Mouse (Mus musculus) limb, embryonic 10.5 days (tissue): ENCODE measurements around the gene Coa6. TPM values are rescaled to one million over a fixed set of nuclear protein-coding genes. Genes with fewer than 3 reads are reported as not detected.

Experiments used
- DNase-seq: peaks from one replicate; pipeline ENCODE4 v3.0.0-alpha.2; 2017; ENCODE audit warnings: low spot score
- H3K27ac ChIP-seq: fragments of 300-500 bp; sonication (generic); 2 replicates; pipeline ENCODE4 v1.5.1; 2016; ENCODE audit warnings: mild to moderate bottlenecking
- H3K27me3 ChIP-seq: fragments of 300-500 bp; sonication (generic); 2 replicates; pipeline ENCODE4 v1.6.1; 2016; ENCODE audit warnings: low read depth, mild to moderate bottlenecking; ENCODE audit not compliant: poor library complexity, severe bottlenecking
- H3K36me3 ChIP-seq: fragments of 300-500 bp; sonication (generic); 2 replicates; pipeline ENCODE4 v1.6.1; 2016; ENCODE audit warnings: mild to moderate bottlenecking, moderate library complexity
- H3K4me1 ChIP-seq: fragments of 300-500 bp; sonication (generic); 2 replicates; pipeline ENCODE4 v1.6.1; 2016
- H3K4me3 ChIP-seq: fragments of 300-500 bp; sonication (generic); 2 replicates; pipeline ENCODE4 v1.5.1; 2016; ENCODE audit warnings: mild to moderate bottlenecking, moderate library complexity
- H3K9me3 ChIP-seq: fragments of 300-500 bp; sonication (generic); replicated peaks from 2 replicates; pipeline ENCODE4 v1.6.1; 2016; ENCODE audit warnings: mild to moderate bottlenecking
- WGBS: fragments of 180-500 bp; shearing (Covaris S2); methylation state at CpG from one replicate; pipeline ENCODE4 v1.1.7; 2016; 5-methylcytosine and 5-hydroxymethylcytosine counted together
- polyA plus RNA-seq: library from polyadenylated mRNA; unstranded; fragments of >200 nt; fragmentation: Nextera tagmentation; extraction: Ambion mirVana; gene quantifications from 2 replicates; pipeline ENCODE4 v1.2.1, GENCODE M21; 2016

Gene Coa6
- polyA plus RNA-seq, 1 experiment from 2014 or later: 42.3 TPM

GRCm38 (mm10) chr8:126422920-126423300 is 595 bp downstream of the Coa6 start:
- Histone ChIP-seq H3K27ac (peak overlapping the region; percentile 86), H3K36me3 (peaks cover 36% of the 10 kb centered on the region), H3K27me3 (no peaks in the 10 kb centered on the region), H3K4me3 (peak overlapping the region; percentile 75), H3K4me1 (peaks cover 19% of the 10 kb centered on the region), H3K9me3 (no peaks in the 10 kb centered on the region)
- no peak for DNase-seq
- WGBS: 11% methylated on average over 9 of the region's 9 CpGs

- Histone ChIP-seq H3K4me1 (peaks cover 19% of the 10 kb centered on the region), H3K27me3 (no peaks in the 10 kb centered on the region), H3K27ac (no peak overlapping the region), H3K9me3 (no peaks in the 10 kb centered on the region), H3K4me3 (no peak overlapping the region), H3K36me3 (peaks cover 48% of the 10 kb centered on the region)
- DNase-seq: no peak
- WGBS: 88% methylated on average over 4 of the region's 4 CpGs
Measured at GRCm38 (mm10) chr8:126424163-126424562, 1.8 kb downstream of the Coa6 start.

GRCm38 (mm10) chr8:126424946-126425345 is 2.6 kb downstream of the Coa6 start:
- Histone ChIP-seq H3K9me3 (no peaks in the 10 kb centered on the region), H3K36me3 (peaks cover 56% of the 10 kb centered on the region), H3K27ac (no peak overlapping the region), H3K4me1 (peaks cover 19% of the 10 kb centered on the region), H3K27me3 (no peaks in the 10 kb centered on the region), H3K4me3 (no peak overlapping the region)
- DNase-seq: no peak
- 85% methylated on average over 1 of the region's 1 CpGs for WGBS

GRCm38 (mm10) chr8:126429635-126430034 is 7.3 kb downstream of the Coa6 start:
- Histone ChIP-seq H3K9me3 (no peaks in the 10 kb centered on the region), H3K27me3 (no peaks in the 10 kb centered on the region), H3K27ac (no peak overlapping the region), H3K4me3 (no peak overlapping the region), H3K4me1 (no peaks in the 10 kb centered on the region), H3K36me3 (peaks cover 93% of the 10 kb centered on the region)
- no peak for DNase-seq
- 96% methylated on average over 5 of the region's 5 CpGs for WGBS

GRCm38 (mm10) chr8:126433827-126434226 is 11.5 kb downstream of the Coa6 start:
- no peak overlapping the region for H3K4me3 ChIP-seq
- H3K27ac ChIP-seq: no peak overlapping the region
- H3K27me3 ChIP-seq: no peaks in the 10 kb centered on the region
- H3K9me3 ChIP-seq: no peaks in the 10 kb centered on the region
- H3K36me3 ChIP-seq: peaks cover 87% of the 10 kb centered on the region
- no peak for DNase-seq
- WGBS: 89% methylated on average over 7 of the region's 7 CpGs
- H3K4me1 ChIP-seq: no peaks in the 10 kb centered on the region

GRCm38 (mm10) chr8:126438937-126439336 is 16.6 kb downstream of the Coa6 start:
- no peak overlapping the region for H3K4me3 ChIP-seq
- H3K27ac ChIP-seq: no peak overlapping the region
- no peak for DNase-seq
- WGBS: 67% methylated on average over 2 of the region's 2 CpGs
- no peaks in the 10 kb centered on the region for H3K4me1 ChIP-seq
- H3K9me3 ChIP-seq: no peaks in the 10 kb centered on the region
- no peaks in the 10 kb centered on the region for H3K27me3 ChIP-seq
- peaks cover 67% of the 10 kb centered on the region for H3K36me3 ChIP-seq

- 93% methylated on average over 8 of the region's 8 CpGs for WGBS
- no peak for DNase-seq
- Histone ChIP-seq H3K36me3 (peaks cover 88% of the 10 kb centered on the region), H3K27ac (no peak overlapping the region), H3K4me3 (no peak overlapping the region), H3K4me1 (no peaks in the 10 kb centered on the region), H3K9me3 (no peaks in the 10 kb centered on the region), H3K27me3 (no peaks in the 10 kb centered on the region)
Measured at GRCm38 (mm10) chr8:126451158-126451557, 28.8 kb downstream of the Coa6 start.

- no peak overlapping the region for H3K4me3 ChIP-seq
- no peaks in the 10 kb centered on the region for H3K4me1 ChIP-seq
- no peak for DNase-seq
- H3K36me3 ChIP-seq: peaks cover 80% of the 10 kb centered on the region
- H3K27ac ChIP-seq: no peak overlapping the region
- no peaks in the 10 kb centered on the region for H3K9me3 ChIP-seq
- no peaks in the 10 kb centered on the region for H3K27me3 ChIP-seq
- 86% methylated on average over 7 of the region's 7 CpGs for WGBS
Measured at GRCm38 (mm10) chr8:126455383-126455782, 33.1 kb downstream of the Coa6 start.

GRCm38 (mm10) chr8:126460274-126460673 is 38.0 kb downstream of the Coa6 start:
- H3K36me3 ChIP-seq: peaks cover 77% of the 10 kb centered on the region
- 59% methylated on average over 3 of the region's 3 CpGs for whole genome bisulfite sequencing
- peak; percentile 59 for DNase-seq
- H3K9me3 ChIP-seq: no peaks in the 10 kb centered on the region
- H3K4me3 ChIP-seq: no peak overlapping the region
- no peaks in the 10 kb centered on the region for H3K4me1 ChIP-seq
- H3K27me3 ChIP-seq: no peaks in the 10 kb centered on the region
- no peak overlapping the region for H3K27ac ChIP-seq

- no peak overlapping the region for H3K4me3 ChIP-seq
- H3K9me3 ChIP-seq: no peaks in the 10 kb centered on the region
- peaks cover 81% of the 10 kb centered on the region for H3K36me3 ChIP-seq
- DNase-seq: no peak
- 82% methylated on average over 7 of the region's 7 CpGs for WGBS
- no peak overlapping the region for H3K27ac ChIP-seq
- H3K4me1 ChIP-seq: no peaks in the 10 kb centered on the region
- no peaks in the 10 kb centered on the region for H3K27me3 ChIP-seq
Measured at GRCm38 (mm10) chr8:126461735-126462134, 39.4 kb downstream of the Coa6 start.

- Histone ChIP-seq H3K36me3 (peaks cover 79% of the 10 kb centered on the region), H3K4me1 (no peaks in the 10 kb centered on the region), H3K4me3 (no peak overlapping the region), H3K27ac (no peak overlapping the region), H3K9me3 (no peaks in the 10 kb centered on the region), H3K27me3 (no peaks in the 10 kb centered on the region)
- DNase-seq: no peak
- 84% methylated on average over 7 of the region's 7 CpGs for WGBS
Measured at GRCm38 (mm10) chr8:126464071-126464470, 41.8 kb downstream of the Coa6 start.

GRCm38 (mm10) chr8:126473802-126474298 is 51.5 kb downstream of the Coa6 start:
- H3K9me3 ChIP-seq: no peaks in the 10 kb centered on the region
- H3K4me1 ChIP-seq: peaks cover 26% of the 10 kb centered on the region
- no peak for DNase-seq
- H3K27me3 ChIP-seq: peaks cover 23% of the 10 kb centered on the region
- peaks cover 23% of the 10 kb centered on the region for H3K36me3 ChIP-seq
- H3K4me3 ChIP-seq: peak overlapping the region; percentile 85
- peak overlapping the region; percentile 90 for H3K27ac ChIP-seq
- WGBS: 16% methylated on average over 16 of the region's 16 CpGs

- Histone ChIP-seq H3K9me3 (no peaks in the 10 kb centered on the region), H3K4me1 (peaks cover 26% of the 10 kb centered on the region), H3K36me3 (peaks cover 16% of the 10 kb centered on the region), H3K4me3 (peak within 1 kb of the TSS; percentile 85), H3K27ac (peak within 1 kb of the TSS; percentile 90), H3K27me3 (peaks cover 23% of the 10 kb centered on the region)
- WGBS: under 1% methylated on average over 124 of the region's 124 CpGs
- DNase-seq: peak; percentile 95
Measured at GRCm38 (mm10) chr8:126474299-126475187, 52.2 kb downstream of the Coa6 start, which contains the start of gene Tarbp1. Tarbp1 (minus strand) TSS chr8:126475065.
